8 mouse cellular contexts compared by ENCODE assay signal in the genomic region with DNA sequence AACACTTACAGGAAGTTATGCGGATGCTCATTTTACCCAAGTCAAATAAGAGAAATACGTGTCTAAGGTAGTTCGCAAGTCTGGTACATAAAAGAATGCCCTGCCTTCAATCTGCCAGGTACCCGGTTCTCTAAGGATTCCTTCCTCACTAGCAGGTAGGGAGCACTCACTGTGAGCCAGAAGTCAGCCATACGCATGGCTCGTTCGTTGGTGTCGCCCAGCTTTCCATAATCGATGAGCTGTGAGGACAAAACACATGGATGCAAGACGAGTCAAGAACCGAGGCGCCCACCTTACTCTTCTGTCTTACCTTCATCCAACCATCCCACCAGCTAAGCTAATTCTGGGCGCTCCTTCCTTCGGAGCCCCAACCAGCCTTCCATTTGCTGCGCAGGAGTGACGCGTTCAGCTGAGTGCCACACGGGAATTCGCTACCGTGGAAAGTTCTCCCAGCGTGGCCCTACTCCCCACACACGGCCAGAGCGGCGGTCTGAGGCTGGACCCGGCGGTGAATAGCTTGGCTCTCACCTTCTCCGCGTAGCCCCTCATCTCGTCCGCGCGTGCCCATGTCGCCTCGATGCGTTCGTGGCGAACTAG. TPM values are rescaled to one million over a fixed set of nuclear protein-coding genes. Genes with fewer than 3 reads are reported as not detected.
DNase-seq lines count a peak whose midpoint lies in the region; ATAC-seq and TF ChIP-seq lines count a peak whose summit lies in the region.

No protein-coding gene starts in this region.

- DNase-seq in kidney, postnatal 25 days, result no peak
- no peak for DNase-seq in ES-E14 (ENCODE audit: low read depth, low spot score)
- no peak for DNase-seq in forebrain, embryonic 11.5 days (ENCODE audit: low spot score)
- no peak for DNase-seq in liver, embryonic 13.5 days
- peak; percentile 36 for DNase-seq in testis, postnatal 14 days (ENCODE audit: low spot score)
- DNase-seq in adrenal gland, adult 8-10 months, result no peak
- no peak for DNase-seq in spleen, postnatal 4 days (ENCODE audit: low spot score in 2 of 2)

- peaks cover 9% of the 10 kb centered on the region for H3K4me1 ChIP-seq in kidney, embryonic 14.5 days (ENCODE audit: control insufficient read depth, insufficient read depth, low read length)
- H3K4me1 ChIP-seq in ES-E14 (ENCODE audit: control insufficient read depth in 2 of 2, insufficient read depth in 2 of 2, low read length in 2 of 2, poor library complexity in 1 of 2), result peaks cover 3 to 5% of the 10 kb centered on the region in 2 experiments; a peak in 3 of 4 replicates
- H3K4me1 ChIP-seq in forebrain, embryonic 11.5 days (replicated peaks; ENCODE audit: control insufficient read depth, insufficient read depth, low read length), result peaks cover 2% of the 10 kb centered on the region; the same call in 1 of the 2 replicates
- H3K4me1 ChIP-seq in liver, embryonic 13.5 days (replicated peaks), result peaks cover 27% of the 10 kb centered on the region

- WGBS in kidney, embryonic 14.5 days, result 4% methylated on average over 37 of the region's 37 CpGs
- 6% methylated on average over 37 of the region's 37 CpGs for WGBS in forebrain, embryonic 11.5 days
- 2% methylated on average over 37 of the region's 37 CpGs for whole genome bisulfite sequencing in liver, embryonic 13.5 days (ENCODE audit: insufficient replicate concordance)

- no peaks in the 10 kb centered on the region for H3K9me3 ChIP-seq in kidney, embryonic 14.5 days (ENCODE audit: control insufficient read depth, low read length)
- H3K9me3 ChIP-seq in ES-E14 (ENCODE audit: control insufficient read depth, insufficient read depth, low read depth, low read length), result no peaks in the 10 kb centered on the region
- no peaks in the 10 kb centered on the region for H3K9me3 ChIP-seq in forebrain, embryonic 11.5 days (ENCODE audit: control insufficient read depth, low read length)
- no peaks in the 10 kb centered on the region for H3K9me3 ChIP-seq in liver, embryonic 13.5 days (replicated peaks)

- H3K27me3 ChIP-seq in kidney, embryonic 14.5 days (ENCODE audit: control insufficient read depth, insufficient read depth, low read length), result no peaks in the 10 kb centered on the region
- H3K27me3 ChIP-seq in forebrain, embryonic 11.5 days (ENCODE audit: control insufficient read depth, insufficient read depth, low read length), result no peaks in the 10 kb centered on the region
- no peaks in the 10 kb centered on the region for H3K27me3 ChIP-seq in liver, embryonic 13.5 days

- ATAC-seq in kidney, embryonic 14.5 days (ENCODE audit: low FRiP score, low TSS enrichment), result peak; percentile 65; the same call in 1 of the 2 replicates
- ATAC-seq in forebrain, embryonic 11.5 days (replicated peaks; ENCODE audit: low FRiP score), result peak; percentile 73; the same call in 1 of the 2 replicates
- ATAC-seq in liver, embryonic 13.5 days (ENCODE audit: low read depth), result no peak

- peak overlapping the region; percentile 88 for H3K27ac ChIP-seq in kidney, embryonic 14.5 days (ENCODE audit: low read depth, low read length)
- H3K27ac ChIP-seq in ES-E14 (ENCODE audit: insufficient read depth, low read depth, low read length, poor library complexity, severe bottlenecking), result peak overlapping the region; percentile 37; the same call in 1 of the 2 replicates
- peak overlapping the region; percentile 50 for H3K27ac ChIP-seq in forebrain, embryonic 11.5 days (ENCODE audit: low read depth, low read length)
- H3K27ac ChIP-seq in liver, embryonic 13.5 days, result peak overlapping the region; percentile 74

- in situ Hi-C loops in ES-E14 (cut with MboI; ENCODE audit: low sequenced_read_pairs in 2 of 2, unreplicated experiment in 2 of 2), result loop anchor here in 1 of 2 experiments (25.0 kb wide), 1 partner anchor 1598 kb away; a partner anchor contains a TSS

- peak overlapping the region; percentile 90 for H3K4me3 ChIP-seq in kidney, embryonic 14.5 days (ENCODE audit: low read length)
- H3K4me3 ChIP-seq in ES-E14 (ENCODE audit: insufficient read depth in 1 of 2, low read depth in 1 of 2, low read length in 2 of 2, poor library complexity in 1 of 2, severe bottlenecking in 1 of 2), result peak overlapping the region; percentile 91 to 95
- peak overlapping the region; percentile 76 for H3K4me3 ChIP-seq in forebrain, embryonic 11.5 days (ENCODE audit: low read depth, low read length)
- H3K4me3 ChIP-seq in liver, embryonic 13.5 days (replicated peaks), result peak overlapping the region; percentile 89

- peak overlapping the region; percentile 94 for H3K9ac ChIP-seq in kidney, embryonic 14.5 days (ENCODE audit: low read depth, low read length)
- H3K9ac ChIP-seq in ES-E14 (ENCODE audit: insufficient read depth, low read depth, low read length, poor library complexity, severe bottlenecking), result peak overlapping the region; percentile 98
- H3K9ac ChIP-seq in forebrain, embryonic 11.5 days (ENCODE audit: low read length), result peak overlapping the region; percentile 93
- H3K9ac ChIP-seq in liver, embryonic 13.5 days, result peak overlapping the region; percentile 97

- peaks cover 24% of the 10 kb centered on the region; the same call in 1 of the 2 replicates for H3K36me3 ChIP-seq in kidney, embryonic 14.5 days (ENCODE audit: control insufficient read depth, insufficient read depth, low read length)
- H3K36me3 ChIP-seq in ES-E14 (ENCODE audit: control insufficient read depth, insufficient read depth, low read length, poor library complexity, severe bottlenecking), result peaks cover 11% of the 10 kb centered on the region
- H3K36me3 ChIP-seq in forebrain, embryonic 11.5 days (ENCODE audit: control insufficient read depth, insufficient read depth, low read length), result peaks cover 3% of the 10 kb centered on the region; the same call in 1 of the 2 replicates
- H3K36me3 ChIP-seq in liver, embryonic 13.5 days, result peaks cover 27% of the 10 kb centered on the region

- H3K4me2 ChIP-seq in kidney, embryonic 14.5 days (replicated peaks; ENCODE audit: low read depth, low read length), result peak overlapping the region; percentile 77
- H3K4me2 ChIP-seq in forebrain, embryonic 11.5 days (ENCODE audit: low read depth, low read length, severe bottlenecking), result peak overlapping the region; percentile 74
- peak overlapping the region; percentile 85 for H3K4me2 ChIP-seq in liver, embryonic 13.5 days

TF ChIP-seq in ES-E14, 5 proteins besides CTCF, POLR2A, EP300 and RAD21:
- TF ChIP-seq HCFC1 (IDR thresholded peaks at IDR 0.05; ENCODE audit: borderline replicate concordance, insufficient read depth, low read length) (no peak), MAFK (IDR thresholded peaks at IDR 0.05; ENCODE audit: insufficient read depth, low read depth, low read length) (no peak), CHD2 (IDR thresholded peaks at IDR 0.05; ENCODE audit: low read depth, low read length) (no peak), ZNF384 (IDR thresholded peaks at IDR 0.05; ENCODE audit: low read depth, low read length) (no peak), ZC3H11A (IDR thresholded peaks at IDR 0.05; ENCODE audit: borderline replicate concordance, low read depth, low read length) (no peak)

RNA-seq across cellular contexts. Expression of a gene that starts 0.5 kb away (rescaled TPM):
- polyA plus RNA-seq in kidney, embryonic 14.5 days (2014; fragmentation: Nextera tagmentation; extraction: Ambion mirVana), result 434 and 459 TPM in 2 replicates
- 325 and 371 TPM in 2 replicates for total RNA-seq in ES-E14 (2012; rRNA removed)
- 274 and 275 TPM in 2 replicates for polyA plus RNA-seq in forebrain, embryonic 11.5 days (2014; fragmentation: Nextera tagmentation; extraction: Ambion mirVana)
- polyA plus RNA-seq in liver, embryonic 13.5 days (2015; fragmentation: Nextera tagmentation; extraction: Ambion mirVana), result 302 and 319 TPM in 2 replicates
- total RNA-seq in adrenal gland, adult 8-10 months (2022), result 100 to 1,000 TPM; 157 to 184 (median 171) TPM

RNA-seq across cellular contexts. Expression of a gene that starts 22.9 kb away (rescaled TPM):
- 13.1 and 19.0 TPM in 2 replicates for polyA plus RNA-seq in kidney, embryonic 14.5 days (2014; fragmentation: Nextera tagmentation; extraction: Ambion mirVana)
- total RNA-seq in ES-E14 (2012; rRNA removed), result 1.5 and 3.3 TPM in 2 replicates
- polyA plus RNA-seq in forebrain, embryonic 11.5 days (2014; fragmentation: Nextera tagmentation; extraction: Ambion mirVana), result 21.3 and 21.4 TPM in 2 replicates
- polyA plus RNA-seq in liver, embryonic 13.5 days (2015; fragmentation: Nextera tagmentation; extraction: Ambion mirVana), result 0.73 and 0.74 TPM in 2 replicates
- total RNA-seq in adrenal gland, adult 8-10 months (2022), result 1 to 10 TPM; 7.4 to 9.8 (median 8.7) TPM

RNA-seq across cellular contexts. Expression of a gene that starts 58.3 kb away (rescaled TPM):
- polyA plus RNA-seq in kidney, embryonic 14.5 days (2014; fragmentation: Nextera tagmentation; extraction: Ambion mirVana), result 58.0 and 86.4 TPM in 2 replicates
- 53.1 and 78.4 TPM in 2 replicates for total RNA-seq in ES-E14 (2012; rRNA removed)
- polyA plus RNA-seq in forebrain, embryonic 11.5 days (2014; fragmentation: Nextera tagmentation; extraction: Ambion mirVana), result 53.9 and 62.7 TPM in 2 replicates
- 51.2 and 63.6 TPM in 2 replicates for polyA plus RNA-seq in liver, embryonic 13.5 days (2015; fragmentation: Nextera tagmentation; extraction: Ambion mirVana)
- 100 to 1,000 TPM; 121 to 139 (median 132) TPM for total RNA-seq in adrenal gland, adult 8-10 months (2022)

Comparison
In these comparisons a context has a peak if more than half of its experiments do, and no peak if none do; other contexts are left out.
1. H3K27ac ChIP-seq: peak in every context shown above with its lines; median percentile 88 in kidney, embryonic 14.5 days; 74 in liver, embryonic 13.5 days; 50 in forebrain, embryonic 11.5 days; 37 in ES-E14.